31 mouse cellular contexts compared by ENCODE assay signal in the genomic region with DNA sequence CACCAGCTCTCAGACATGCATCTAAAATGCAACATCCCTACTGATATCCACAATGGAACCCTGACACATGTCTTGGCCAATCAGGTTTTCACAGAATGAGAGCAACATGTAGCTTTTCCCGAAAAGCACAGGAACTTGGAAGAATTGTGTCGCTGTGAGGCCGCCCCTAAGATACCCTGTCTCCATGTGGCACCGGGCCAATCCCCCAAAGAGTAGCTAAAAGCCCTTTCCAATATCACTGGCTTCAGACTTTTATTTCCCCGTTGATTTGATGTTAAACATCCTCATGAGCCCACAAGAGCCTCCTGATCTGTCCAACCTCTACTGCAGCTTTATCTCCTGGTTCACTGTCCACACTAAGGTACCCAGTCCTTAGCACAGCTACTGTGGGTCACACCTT. TPM values are rescaled to one million over a fixed set of nuclear protein-coding genes. Genes with fewer than 3 reads are reported as not detected.
"Had no signal": no experiment of that assay in that cellular context is flagged by ENCODE, and none has a peak within 500 bp of the region (broad histone marks: within the 10 kb centered on the region; RNA-seq: fewer than 3 reads in every experiment).

No protein-coding gene starts in this region.

- H3K9me3 ChIP-seq: kidney, embryonic 15.5 days; liver, embryonic 13.5 days; neural tube, embryonic 13.5 days; stomach, embryonic 15.5 days had no signal

- H3K27ac ChIP-seq: kidney, embryonic 15.5 days; left cerebral cortex, adult 2 months; liver, embryonic 13.5 days; neural tube, embryonic 13.5 days; stomach, embryonic 15.5 days had no signal

- H3K27me3 ChIP-seq: neural tube, embryonic 13.5 days; stomach, embryonic 15.5 days had no signal

- H3K9ac ChIP-seq: kidney, embryonic 15.5 days; liver, embryonic 13.5 days; neural tube, embryonic 13.5 days; stomach, embryonic 15.5 days had no signal

- H3K4me2 ChIP-seq: kidney, embryonic 15.5 days; liver, embryonic 13.5 days; neural tube, embryonic 13.5 days; stomach, embryonic 15.5 days had no signal

- H3K36me3 ChIP-seq: liver, embryonic 13.5 days had no signal

- H3K4me1 ChIP-seq: kidney, embryonic 15.5 days; liver, embryonic 13.5 days; stomach, embryonic 15.5 days had no signal

- H3K4me3 ChIP-seq: kidney, embryonic 15.5 days; left cerebral cortex, adult 2 months; liver, embryonic 13.5 days; myocyte; neural tube, embryonic 13.5 days; stomach, embryonic 15.5 days had no signal

- DNase-seq: kidney, adult 8-10 months; kidney, postnatal 10 days; layer of hippocampus, postnatal 36 days; liver, embryonic 13.5 days; lung, adult 2 months; lung, postnatal 14 days; lung, postnatal 4 days; retina, postnatal 1 day; right cerebral cortex, postnatal 25 days; spleen, adult 18-20 months; thymus, adult 2 months; thymus, postnatal 14 days; thymus, postnatal 4 days had no signal

RNA-seq across cellular contexts. Expression of gene Mpp3, which starts 21.6 kb away (rescaled TPM):
- total RNA-seq: megakaryocyte progenitor cell, adult 5-6 weeks; megakaryocyte-erythroid progenitor cell, adult 5-6 weeks; monocyte, adult 5-6 weeks; neutrophil, adult 5-6 weeks had no signal

RNA-seq across cellular contexts. Expression of gene Cfap97d1, which starts 22.6 kb away (rescaled TPM):
- total RNA-seq: layer of hippocampus, adult 8-10 months; layer of hippocampus, postnatal 10 days; layer of hippocampus, postnatal 36 days; left cerebral cortex, adult 2 months; left cerebral cortex, postnatal 10 days; left cerebral cortex, postnatal 36 days; liver, adult 2 months; megakaryocyte progenitor cell, adult 5-6 weeks; megakaryocyte-erythroid progenitor cell, adult 5-6 weeks; neutrophil, adult 5-6 weeks had no signal
- polyA plus RNA-seq: kidney, embryonic 15.5 days; limb, embryonic 11.5 days; limb, embryonic 14.5 days; liver, adult 2 months; liver, embryonic 13.5 days; liver, embryonic 16.5 days; lung, adult 2 months; lung, embryonic 16.5 days; myocyte; neural tube, embryonic 13.5 days; stomach, embryonic 15.5 days; thymus, adult 2 months had no signal

RNA-seq across cellular contexts. Expression of gene Cd300lg, which starts 34.6 kb away (rescaled TPM):
- total RNA-seq: layer of hippocampus, adult 8-10 months; layer of hippocampus, postnatal 36 days; left cerebral cortex, adult 2 months; left cerebral cortex, postnatal 10 days had no signal
- polyA plus RNA-seq: myocyte had no signal

RNA-seq across cellular contexts. Expression of gene Sost, which starts 39.9 kb away (rescaled TPM):
- total RNA-seq: layer of hippocampus, postnatal 36 days; left cerebral cortex, adult 2 months; left cerebral cortex, postnatal 10 days; liver, adult 2 months; megakaryocyte progenitor cell, adult 5-6 weeks; megakaryocyte-erythroid progenitor cell, adult 5-6 weeks; monocyte, adult 5-6 weeks; neutrophil, adult 5-6 weeks had no signal
- polyA plus RNA-seq: liver, embryonic 16.5 days had no signal
